ENCODE assay signal across 7 mouse cellular contexts in genomic region chr4:122808108-122808507, GRCm38 (mm10). TPM values are rescaled to one million over a fixed set of nuclear protein-coding genes. Genes with fewer than 3 reads are reported as not detected.
DNase-seq lines count a peak whose midpoint lies in the region; ATAC-seq lines count a peak whose summit lies in the region.

No protein-coding gene starts in this region.

- intact Hi-C loops in gastrocnemius, postnatal 36 days (cut with DNase I): loop anchor here (10.0 kb wide), 1 partner anchor 177 kb away; no protein-coding TSS in a partner anchor
- intact Hi-C loops in left cerebral cortex, postnatal 36 days (cut with DNase I): loop anchor here (5.0 kb wide), 2 partner anchors 174 to 1566 kb away; no protein-coding TSS in a partner anchor

- peak; percentile 68 to 72 for DNase-seq in adrenal gland, adult 18-20 months (ENCODE audit: low spot score in 2 of 2)
- DNase-seq in gastrocnemius, postnatal 36 days: peak; percentile 20 to 51
- peak; percentile 31 for DNase-seq in kidney, adult 11 months
- peak; percentile 50 to 55 for DNase-seq in left cerebral cortex, postnatal 36 days (ENCODE audit: low spot score in 2 of 2)
- DNase-seq in monocyte, adult 2 months (ENCODE audit: low read depth in 1 of 2, low spot score in 2 of 2): peak; percentile 18 to 48
- DNase-seq in spleen, postnatal 10 days (ENCODE audit: low spot score in 2 of 2): peak; percentile 38 to 80

- ATAC-seq in common myeloid progenitor, adult 5-6 weeks (replicated peaks; ENCODE audit: low read depth, poor library complexity, severe bottlenecking): peak; percentile 98

RNA-seq across cellular contexts. Expression of gene Ppt1, which starts 27.9 kb away (rescaled TPM):
- total RNA-seq in adrenal gland, adult 18-20 months (2021): 10 to 100 TPM; 71.4 to 79.5 TPM
- total RNA-seq in common myeloid progenitor, adult 5-6 weeks (2017): 52.5 and 64.8 TPM in 2 replicates
- total RNA-seq in gastrocnemius, postnatal 36 days (2021): 10 to 100 TPM in 1 of 2 experiments, 1 to 10 TPM in 1; 9.9 to 10.3 TPM
- total RNA-seq in left cerebral cortex, postnatal 36 days (2021): 10 to 100 TPM; 95.5 to 96.6 TPM

Comparison
In these comparisons a context has a peak if more than half of its experiments do, and no peak if none do; other contexts are left out.
1. Peak in every context shown above with its lines: DNase-seq and ATAC-seq.